Mouse (Mus musculus): ENCODE data around the gene Neo1.

- no peak for TF ChIP-seq POLR2A (IDR thresholded peaks at IDR 0.05; ENCODE audit: low read depth, low read length)
- TF ChIP-seq CTCF (IDR thresholded peaks at IDR 0.05; ENCODE audit: extremely low read depth, insufficient read depth, insufficient read length, insufficient replicate concordance) = no peak
These were observed 206.6 kb downstream of the Neo1 start for GRCm38 (mm10) chr9:58829627-58830026.

Data from spleen, adult 2 months (tissue).